Mouse (Mus musculus) cortical plate, adult 2 months (tissue): ENCODE data around the gene Tctex1d4.

Experiments
- CTCF ChIP-seq: fragments of 200-500 bp; IDR thresholded peaks from 2 replicates; pipeline ENCODE4 v1.5.1; 2011; ENCODE audit warnings: mild to moderate bottlenecking, control low read depth, low read length; ENCODE audit not compliant: insufficient read depth; ENCODE audit errors: extremely low read depth
- POLR2A ChIP-seq: fragments of 200-500 bp; IDR thresholded peaks from 2 replicates; pipeline ENCODE4 v1.6.1; 2011; ENCODE audit warnings: mild to moderate bottlenecking, low read length, control low read depth; ENCODE audit not compliant: insufficient read depth; ENCODE audit errors: extremely low read depth

DNA sequence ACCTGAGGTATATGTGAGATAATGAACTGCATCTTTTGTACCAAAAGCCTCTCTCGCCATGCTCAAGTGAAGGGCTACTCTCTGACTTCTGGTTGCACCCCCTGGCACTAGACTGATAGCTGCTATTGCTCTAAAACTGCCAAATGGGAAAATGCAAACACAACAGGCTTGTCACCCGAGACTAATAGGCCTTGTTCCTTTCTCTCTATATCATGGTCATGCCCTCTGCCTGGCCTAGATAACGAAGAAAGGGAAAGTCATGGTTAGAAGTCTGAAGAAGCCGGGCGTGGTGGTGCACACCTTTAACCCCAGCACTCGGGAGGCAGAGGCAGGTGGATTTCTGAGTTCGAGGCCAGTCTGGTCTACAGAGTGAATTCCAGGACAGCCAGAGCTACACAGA is 36.0 kb upstream of the Tctex1d4 start:
- TF ChIP-seq CTCF (no peak), POLR2A (no peak)
